Mouse (Mus musculus) megakaryocyte, embryonic 14.5 days (primary cell): Measurements from ENCODE around the gene Lamb3.

Experiments
- FLI1 ChIP-seq: IDR thresholded peaks from 2 replicates; pipeline ENCODE4 v1.6.1; 2012; ENCODE audit warnings: low read length, inconsistent platforms, mixed read lengths
- GATA1 ChIP-seq: IDR thresholded peaks from 3 replicates; pipeline ENCODE4 v1.6.1; 2012; ENCODE audit warnings: mixed read lengths, low read length, inconsistent platforms, borderline replicate concordance

- TF ChIP-seq GATA1 (no peak), FLI1 (no peak)
Measured at GRCm38 (mm10) chr1:193376478-193377134, 169.1 kb downstream of the Lamb3 start.
